Mouse (Mus musculus) E14TG2a.4 (cell line): ENCODE measurements around the gene St5.

Experiments
- H3K27me3 ChIP-seq: 2 replicates; pipeline ENCODE4 v1.6.1; 2014; ENCODE audit warnings: low read length, control low read depth; ENCODE audit not compliant: insufficient read depth
- H3K36me3 ChIP-seq: 2 replicates; pipeline ENCODE4 v1.6.1; 2014; ENCODE audit warnings: low read length, control low read depth; ENCODE audit not compliant: insufficient read depth
- H3K4me1 ChIP-seq: replicated peaks from 2 replicates; pipeline ENCODE4 v1.6.1; 2014; ENCODE audit warnings: low read depth, low read length, control low read depth
- H3K4me3 ChIP-seq: replicated peaks from 2 replicates; pipeline ENCODE4 v1.5.1; 2014; ENCODE audit warnings: mild to moderate bottlenecking, low read length
- H3K9me3 ChIP-seq: 2 replicates; pipeline ENCODE4 v1.6.1; 2014; ENCODE audit warnings: low read length, control low read depth
- CTCF ChIP-seq: conservative IDR thresholded peaks from 2 replicates; pipeline ENCODE4 v1.5.1; 2014; ENCODE audit warnings: low read length
- NANOG ChIP-seq: IDR thresholded peaks from 2 replicates; pipeline ENCODE4 v1.6.1; 2014; ENCODE audit warnings: borderline replicate concordance, low read length, mixed read lengths
- POU5F1 ChIP-seq: IDR thresholded peaks from 2 replicates; pipeline ENCODE4 v1.6.1; 2014; ENCODE audit warnings: low read length, borderline replicate concordance

St5 gene

GRCm38 (mm10) chr7:109703190-109704015 lies at the start of gene St5, which contains the start of gene Akip1:
TSS of gene St5 (minus strand) at chr7:109703605.
TSS of gene Akip1 (plus strand) at chr7:109703690.
- Histone ChIP-seq H3K4me3 (peak within 1 kb of the TSS; percentile 91), H3K27me3 (no peaks in the 10 kb centered on the region), H3K9me3 (no peaks in the 10 kb centered on the region), H3K4me1 (peaks cover 52% of the 10 kb centered on the region), H3K36me3 (peaks cover 31% of the 10 kb centered on the region)
- TF ChIP-seq NANOG (no peak), CTCF (no peak), POU5F1 (no peak)

GRCm38 (mm10) chr7:109752008-109752925 lies 48.9 kb upstream of the St5 start, which contains the start of gene Tmem9b:
TSS of gene Tmem9b (minus strand) at chr7:109752875.
- TF ChIP-seq POU5F1 (no peak), CTCF (no peak), NANOG (no peak)
- Histone ChIP-seq H3K27me3 (peaks cover 37% of the 10 kb centered on the region), H3K4me1 (peaks cover 16% of the 10 kb centered on the region), H3K36me3 (no peaks in the 10 kb centered on the region), H3K9me3 (no peaks in the 10 kb centered on the region), H3K4me3 (peak within 1 kb of the TSS; percentile 96)

- TF ChIP-seq POU5F1 (no peak), NANOG (no peak), CTCF (no peak)
- Histone ChIP-seq H3K27me3 (peaks cover 37% of the 10 kb centered on the region), H3K9me3 (no peaks in the 10 kb centered on the region)
Observed at GRCm38 (mm10) chr7:109751427-109752007, 48.1 kb upstream of the St5 start.

GRCm38 (mm10) chr7:109747747-109748146 lies 44.3 kb upstream of the St5 start:
- H3K9me3 ChIP-seq: no peaks in the 10 kb centered on the region
- peaks cover 21% of the 10 kb centered on the region for H3K27me3 ChIP-seq
- H3K36me3 ChIP-seq: no peaks in the 10 kb centered on the region
- TF ChIP-seq NANOG (no peak), CTCF (no peak), POU5F1 (no peak)
- peaks cover 13% of the 10 kb centered on the region for H3K4me1 ChIP-seq
- no peak overlapping the region for H3K4me3 ChIP-seq

More at GRCm38 (mm10) chr7:109751427-109752007, 48.1 kb upstream of the St5 start:
- Histone ChIP-seq H3K36me3 (no peaks in the 10 kb centered on the region), H3K4me1 (peaks cover 17% of the 10 kb centered on the region), H3K4me3 (peak overlapping the region; percentile 96)

- Histone ChIP-seq H3K36me3 (no peaks in the 10 kb centered on the region), H3K9me3 (no peaks in the 10 kb centered on the region), H3K27me3 (no peaks in the 10 kb centered on the region), H3K4me1 (no peaks in the 10 kb centered on the region), H3K4me3 (no peak overlapping the region)
- TF ChIP-seq CTCF (no peak), POU5F1 (no peak), NANOG (no peak)
Observed at GRCm38 (mm10) chr7:109741703-109742102, 38.3 kb upstream of the St5 start.

- H3K4me3 ChIP-seq: no peak overlapping the region
- no peaks in the 10 kb centered on the region for H3K27me3 ChIP-seq
- no peaks in the 10 kb centered on the region for H3K36me3 ChIP-seq
- TF ChIP-seq CTCF: no peak
- no peak for TF ChIP-seq POU5F1
- no peak for TF ChIP-seq NANOG
- no peaks in the 10 kb centered on the region for H3K9me3 ChIP-seq
- H3K4me1 ChIP-seq: no peaks in the 10 kb centered on the region
Observed at GRCm38 (mm10) chr7:109741060-109741459, 37.7 kb upstream of the St5 start.

- H3K4me3 ChIP-seq: no peak overlapping the region
- H3K27me3 ChIP-seq: no peaks in the 10 kb centered on the region
- H3K36me3 ChIP-seq: no peaks in the 10 kb centered on the region
- H3K4me1 ChIP-seq: no peaks in the 10 kb centered on the region
- TF ChIP-seq NANOG (no peak), POU5F1 (no peak), CTCF (no peak)
- H3K9me3 ChIP-seq: no peaks in the 10 kb centered on the region
Observed at GRCm38 (mm10) chr7:109739822-109740370, 36.5 kb upstream of the St5 start.

- H3K36me3 ChIP-seq: no peaks in the 10 kb centered on the region
- no peak for TF ChIP-seq POU5F1
- no peak for TF ChIP-seq NANOG
- no peak for TF ChIP-seq CTCF
- H3K27me3 ChIP-seq: no peaks in the 10 kb centered on the region; the same call in 1 of the 2 replicates
- no peak overlapping the region for H3K4me3 ChIP-seq
- H3K9me3 ChIP-seq: no peaks in the 10 kb centered on the region
- no peaks in the 10 kb centered on the region for H3K4me1 ChIP-seq
Observed at GRCm38 (mm10) chr7:109734806-109735205, 31.4 kb upstream of the St5 start.
